Mouse (Mus musculus) intestine, embryonic 14.5 days (tissue): ENCODE measurements around the gene Prkn. TPM values are rescaled to one million over a fixed set of nuclear protein-coding genes. Genes with fewer than 3 reads are reported as not detected.

Experiments used
- ATAC-seq: fragments of 200-750 bp; cut with Nextera tagmentation; replicated peaks from 2 replicates; pipeline ENCODE4 v1.8.0; 2017; ENCODE audit warnings: low read depth, moderate number of reproducible peaks, moderate TSS enrichment, moderate library complexity; ENCODE audit not compliant: low FRiP score, low TSS enrichment
- DNase-seq: peaks from one replicate; pipeline ENCODE4 v3.0.0-alpha.2; 2018; ENCODE audit warnings: low spot score
- H3K27ac ChIP-seq: fragments of 300-500 bp; sonication (generic); 2 replicates; pipeline ENCODE4 v1.5.1; 2014; ENCODE audit warnings: low read depth, mild to moderate bottlenecking, control low read depth
- H3K27me3 ChIP-seq: fragments of 300-500 bp; sonication (generic); replicated peaks from 2 replicates; pipeline ENCODE4 v1.6.1; 2014; ENCODE audit warnings: low read length, control low read depth; ENCODE audit not compliant: control insufficient read depth, insufficient read depth
- H3K36me3 ChIP-seq: fragments of 300-500 bp; sonication (generic); 2 replicates; pipeline ENCODE4 v1.6.1; 2014; ENCODE audit warnings: low read length, control low read depth; ENCODE audit not compliant: control insufficient read depth, insufficient read depth
- H3K4me1 ChIP-seq: fragments of 300-500 bp; sonication (generic); replicated peaks from 2 replicates; pipeline ENCODE4 v1.6.1; 2014; ENCODE audit warnings: low read length, control low read depth, mixed read lengths; ENCODE audit not compliant: control insufficient read depth, insufficient read depth
- H3K4me2 ChIP-seq: fragments of 300-500 bp; sonication (generic); 2 replicates; pipeline ENCODE4 v1.6.1; 2014; ENCODE audit warnings: low read length
- H3K4me3 ChIP-seq: fragments of 300-500 bp; sonication (generic); 2 replicates; pipeline ENCODE4 v1.5.1; 2014; ENCODE audit warnings: low read depth, low read length, control low read depth, mixed read lengths
- H3K9ac ChIP-seq: fragments of 300-500 bp; sonication (generic); 2 replicates; pipeline ENCODE4 v1.6.1; 2014; ENCODE audit warnings: mild to moderate bottlenecking, low read length
- H3K9me3 ChIP-seq: fragments of 300-500 bp; sonication (generic); 2 replicates; pipeline ENCODE4 v1.6.1; 2016; ENCODE audit warnings: low read length, control low read depth; ENCODE audit not compliant: control insufficient read depth
- WGBS: fragments of 180-500 bp; shearing (Covaris S2); extraction: QIAGEN DNeasy Blood & Tissue Kit; methylation state at CpG from one replicate; pipeline ENCODE4 v1.1.7; 2014; 5-methylcytosine and 5-hydroxymethylcytosine counted together
- polyA plus RNA-seq: library from polyadenylated mRNA; unstranded; fragments of >200 nt; fragmentation: Nextera tagmentation; extraction: Ambion mirVana; gene quantifications from 2 replicates; pipeline ENCODE4 v1.2.1, GENCODE M21; 2014

Prkn gene
- polyA plus RNA-seq, 1 experiment from 2014 or later = 2.3 TPM

DNA sequence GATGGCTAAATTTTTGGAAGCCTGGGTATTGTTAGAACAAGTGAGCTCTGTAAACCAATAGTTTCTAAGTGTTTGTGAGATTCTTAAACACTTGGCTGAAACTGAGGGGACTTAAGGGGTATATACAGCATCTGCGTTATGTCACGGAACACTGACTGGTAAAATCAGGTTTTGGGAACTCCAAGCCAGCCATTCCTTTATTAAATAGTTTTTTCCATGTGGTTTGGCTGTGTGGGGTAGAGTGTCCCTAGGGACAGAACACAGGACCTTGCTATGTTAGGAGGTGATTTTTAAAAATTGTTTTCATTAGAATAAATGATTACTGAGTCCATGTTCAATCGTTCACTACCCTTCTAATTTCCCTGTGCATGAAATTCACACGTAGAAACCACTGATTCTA lies 190.8 kb downstream of the Prkn start:
- Histone ChIP-seq H3K36me3 (no peaks in the 10 kb centered on the region), H3K4me2 (no peak overlapping the region), H3K27me3 (no peaks in the 10 kb centered on the region), H3K4me3 (no peak overlapping the region), H3K27ac (no peak overlapping the region), H3K9me3 (no peaks in the 10 kb centered on the region), H3K9ac (no peak overlapping the region), H3K4me1 (no peaks in the 10 kb centered on the region)
- WGBS = 59% methylated on average over 4 of the region's 4 CpGs
- ATAC-seq (no peak), DNase-seq (no peak)

DNA sequence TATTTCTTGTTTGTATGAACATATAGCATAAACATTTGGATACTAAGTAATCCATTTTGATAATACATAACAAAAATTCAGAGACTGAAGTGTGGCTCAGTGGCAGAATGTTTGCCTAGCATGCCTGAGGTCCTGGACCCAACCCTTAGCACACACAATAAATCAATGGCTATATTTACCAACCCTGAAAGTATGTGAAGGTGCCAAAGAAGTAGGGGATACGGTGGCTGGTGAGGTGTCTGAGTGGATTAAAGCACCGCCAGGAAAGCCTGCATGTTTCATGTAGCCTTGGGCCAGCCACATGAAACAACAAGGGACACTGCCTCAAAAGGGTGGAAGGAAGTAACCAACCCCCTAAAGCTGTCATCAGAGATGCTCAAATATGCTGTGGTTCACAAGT lies 192.2 kb downstream of the Prkn start:
- H3K4me1 ChIP-seq = no peaks in the 10 kb centered on the region
- no peaks in the 10 kb centered on the region for H3K9me3 ChIP-seq
- H3K36me3 ChIP-seq = no peaks in the 10 kb centered on the region
- H3K27me3 ChIP-seq = no peaks in the 10 kb centered on the region
- H3K27ac ChIP-seq = no peak overlapping the region
- peak; percentile 52 for DNase-seq
- ATAC-seq = peak; percentile 64
- no peak overlapping the region for H3K4me3 ChIP-seq
- WGBS = 69% methylated on average over 2 of the region's 2 CpGs
- H3K4me2 ChIP-seq = no peak overlapping the region
- H3K9ac ChIP-seq = no peak overlapping the region

DNA sequence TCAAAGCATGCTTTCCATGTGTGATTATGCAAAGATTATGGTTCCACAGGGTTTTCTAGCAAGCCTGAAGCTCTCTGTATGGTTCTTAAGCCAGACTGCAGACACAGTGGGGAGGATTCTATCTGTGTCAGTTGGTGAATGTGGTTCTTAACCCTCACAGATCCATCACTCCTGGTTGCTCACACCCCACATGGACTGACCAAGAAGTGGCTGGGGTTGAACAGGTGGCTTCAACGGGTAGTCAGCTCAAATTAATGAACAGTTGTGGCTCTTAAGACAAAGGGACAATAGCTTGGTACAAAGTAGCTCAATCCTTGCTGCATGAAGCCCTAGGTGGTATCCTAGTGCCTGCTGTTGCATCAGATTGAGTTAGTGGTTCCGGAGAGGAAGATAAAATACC lies 193.4 kb downstream of the Prkn start:
- H3K9ac ChIP-seq = no peak overlapping the region
- WGBS = 76% methylated on average over 2 of the region's 2 CpGs
- no peak overlapping the region for H3K4me3 ChIP-seq
- DNase-seq (no peak), ATAC-seq (no peak)
- no peak overlapping the region for H3K27ac ChIP-seq
- H3K36me3 ChIP-seq = no peaks in the 10 kb centered on the region
- H3K27me3 ChIP-seq = no peaks in the 10 kb centered on the region
- no peaks in the 10 kb centered on the region for H3K9me3 ChIP-seq
- H3K4me2 ChIP-seq = no peak overlapping the region
- H3K4me1 ChIP-seq = no peaks in the 10 kb centered on the region

DNA sequence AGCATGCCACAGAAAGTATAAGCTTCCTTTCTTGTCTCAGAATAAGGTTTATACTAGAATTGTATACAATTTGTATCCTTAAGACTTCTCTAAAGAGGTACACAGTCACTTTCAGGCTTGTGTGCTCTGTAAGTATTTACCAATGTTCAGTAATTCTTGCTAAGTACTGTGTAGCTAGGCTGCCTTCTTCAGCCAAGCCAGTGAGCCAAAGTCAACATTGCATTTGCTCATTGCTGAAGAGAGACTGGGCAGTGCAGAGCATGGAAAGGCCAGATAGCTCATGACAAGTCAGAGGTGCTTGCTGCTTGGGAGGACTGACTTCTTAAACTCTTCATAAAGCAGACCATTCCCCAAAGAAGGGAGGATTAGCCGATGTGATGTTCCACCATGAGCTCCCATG lies 198.1 kb downstream of the Prkn start:
- H3K4me2 ChIP-seq = no peak overlapping the region
- no peak for DNase-seq
- no peak for ATAC-seq
- WGBS = 100% methylated on average over 1 of the region's 1 CpGs
- H3K9me3 ChIP-seq = no peaks in the 10 kb centered on the region
- no peaks in the 10 kb centered on the region for H3K27me3 ChIP-seq
- no peaks in the 10 kb centered on the region for H3K4me1 ChIP-seq
- no peaks in the 10 kb centered on the region for H3K36me3 ChIP-seq
- no peak overlapping the region for H3K9ac ChIP-seq
- no peak overlapping the region for H3K27ac ChIP-seq
- no peak overlapping the region for H3K4me3 ChIP-seq

DNA sequence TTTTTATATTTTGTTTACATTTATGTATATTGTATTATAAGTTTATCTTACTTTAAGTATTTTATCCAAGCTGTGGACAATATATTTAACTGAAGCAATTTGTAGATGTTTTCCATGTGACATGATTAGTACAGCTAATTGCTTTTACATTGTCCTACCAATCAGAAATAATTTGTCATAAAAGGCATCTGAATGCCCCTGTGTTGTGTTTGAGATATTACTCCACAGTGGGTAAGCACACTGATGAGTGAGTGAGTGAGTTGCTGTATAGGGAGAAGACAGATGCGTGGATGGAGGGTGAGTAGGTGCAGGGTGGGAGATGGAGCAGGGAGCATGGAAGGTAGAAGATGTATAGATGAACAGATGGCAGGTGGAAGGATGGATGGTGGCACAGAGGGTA lies 218.8 kb downstream of the Prkn start:
- Histone ChIP-seq H3K4me1 (no peaks in the 10 kb centered on the region), H3K9ac (no peak overlapping the region), H3K36me3 (no peaks in the 10 kb centered on the region), H3K4me2 (no peak overlapping the region), H3K27me3 (no peaks in the 10 kb centered on the region), H3K4me3 (no peak overlapping the region), H3K27ac (no peak overlapping the region), H3K9me3 (no peaks in the 10 kb centered on the region)
- no peak for ATAC-seq
- DNase-seq = no peak
- 92% methylated on average over 1 of the region's 1 CpGs for WGBS

DNA sequence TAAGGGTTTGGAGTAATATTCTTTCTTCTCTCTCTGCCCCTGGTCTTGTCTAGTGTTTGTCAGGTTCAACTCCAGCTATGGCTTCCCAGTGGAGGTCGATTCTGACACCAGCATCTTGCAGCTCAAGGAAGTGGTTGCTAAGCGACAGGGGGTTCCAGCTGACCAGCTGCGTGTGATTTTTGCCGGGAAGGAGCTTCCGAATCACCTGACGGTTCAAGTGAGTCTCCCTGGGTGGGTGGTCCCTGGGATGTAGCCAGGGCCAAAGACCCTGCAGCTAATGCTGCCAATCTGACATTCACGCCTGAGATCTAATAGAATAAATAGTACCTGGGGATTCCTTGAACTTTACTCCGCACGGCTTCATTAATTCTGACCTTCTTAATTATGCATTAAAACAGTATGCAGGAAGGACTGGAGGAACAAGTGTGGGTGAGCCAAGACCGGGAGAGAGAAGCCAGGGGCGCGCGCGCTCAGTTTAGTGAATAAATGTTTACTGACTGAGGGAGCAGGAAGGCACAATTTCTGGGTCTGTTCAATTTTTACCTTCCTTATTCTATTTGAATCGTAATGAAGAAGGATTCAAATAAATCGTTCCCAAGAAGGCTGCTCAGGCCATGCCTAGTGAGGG lies 227.0 kb downstream of the Prkn start:
- H3K9ac ChIP-seq = no peak overlapping the region
- ATAC-seq = no peak
- peak overlapping the region; percentile 26 for H3K4me2 ChIP-seq
- no peaks in the 10 kb centered on the region for H3K9me3 ChIP-seq
- no peaks in the 10 kb centered on the region for H3K27me3 ChIP-seq
- no peaks in the 10 kb centered on the region for H3K4me1 ChIP-seq
- H3K4me3 ChIP-seq = no peak overlapping the region
- DNase-seq = peak; percentile 57
- no peak overlapping the region for H3K27ac ChIP-seq
- H3K36me3 ChIP-seq = no peaks in the 10 kb centered on the region
- WGBS = 5% methylated on average over 16 of the region's 16 CpGs

DNA sequence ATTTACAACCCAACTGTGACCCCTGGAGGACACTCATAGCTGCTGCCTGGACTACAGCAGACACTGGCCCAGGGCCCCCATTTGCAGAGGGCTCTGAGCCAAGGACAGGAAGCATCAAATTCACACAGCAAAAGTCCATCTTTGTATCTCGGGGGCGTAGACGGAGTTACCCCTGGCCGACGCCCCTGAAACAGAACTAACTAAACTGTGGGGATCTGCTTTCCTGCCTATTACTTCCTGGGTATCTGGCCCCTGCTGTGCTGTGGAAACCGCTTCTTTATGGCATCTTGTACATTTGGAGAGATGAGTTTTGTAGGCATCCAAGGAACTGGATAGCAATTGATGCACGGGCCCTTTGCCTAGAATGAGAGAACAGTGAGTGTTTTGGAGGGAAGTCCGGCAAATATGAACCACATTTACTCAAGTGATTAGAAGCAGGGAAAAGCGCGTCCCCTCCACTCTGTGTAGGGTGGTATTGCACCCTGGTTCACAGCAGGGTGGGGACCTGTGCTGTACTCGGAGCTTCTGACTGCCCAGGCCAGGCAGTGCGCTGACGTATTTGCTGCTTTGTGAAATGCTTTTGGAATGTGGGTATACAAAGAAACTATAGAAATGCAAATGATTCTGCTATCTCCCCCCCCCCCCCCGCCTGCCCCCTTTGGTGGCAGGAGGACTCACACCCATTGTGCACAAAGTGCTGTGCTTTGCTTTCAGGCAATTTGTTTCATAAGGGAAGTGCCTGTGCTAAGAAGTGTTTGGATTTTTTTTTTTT lies 227.7 kb downstream of the Prkn start:
- H3K4me1 ChIP-seq = no peaks in the 10 kb centered on the region
- peak; percentile 68 for DNase-seq
- 25% methylated on average over 13 of the region's 14 CpGs for WGBS
- H3K27ac ChIP-seq = no peak overlapping the region
- no peaks in the 10 kb centered on the region for H3K9me3 ChIP-seq
- ATAC-seq = 0 out of 2 replicates have a peak, but pooled peaks have one; percentile 36
- no peak overlapping the region for H3K9ac ChIP-seq
- no peaks in the 10 kb centered on the region for H3K27me3 ChIP-seq
- H3K36me3 ChIP-seq = no peaks in the 10 kb centered on the region
- H3K4me2 ChIP-seq = peak overlapping the region; percentile 26
- H3K4me3 ChIP-seq = no peak overlapping the region

DNA sequence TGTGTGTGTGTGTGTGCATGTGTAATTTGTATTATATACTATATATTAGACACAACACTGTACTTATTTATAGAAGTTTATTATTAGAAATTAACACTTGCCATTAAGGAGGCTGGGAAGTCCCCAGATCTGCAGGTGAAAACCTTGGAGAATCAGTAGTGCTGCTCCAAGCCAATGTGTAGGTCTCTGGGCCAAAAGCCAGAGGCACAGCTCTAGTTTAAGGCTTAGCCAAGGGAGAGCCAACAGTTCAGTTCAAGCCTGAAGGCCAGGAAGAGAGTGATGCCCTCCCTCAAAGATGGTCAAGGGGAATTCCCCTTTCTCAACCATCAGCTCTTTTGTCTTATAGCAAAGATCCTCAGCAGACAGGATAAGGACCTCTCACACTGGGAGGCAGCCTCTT lies 230.8 kb downstream of the Prkn start:
- no peak overlapping the region for H3K4me3 ChIP-seq

More for the DNA sequence above, 230.8 kb downstream of the Prkn start:
- no peak for ATAC-seq
- Histone ChIP-seq H3K9ac (no peak overlapping the region), H3K4me1 (no peaks in the 10 kb centered on the region), H3K27me3 (no peaks in the 10 kb centered on the region), H3K27ac (no peak overlapping the region), H3K4me2 (no peak overlapping the region), H3K36me3 (no peaks in the 10 kb centered on the region), H3K9me3 (no peaks in the 10 kb centered on the region)
- DNase-seq = no peak
